Mouse (Mus musculus) embryonic facial prominence, embryonic 15.5 days (tissue): Measurements from ENCODE around the gene Enpp6. TPM values are rescaled to one million over a fixed set of nuclear protein-coding genes. Genes with fewer than 3 reads are reported as not detected.
"Not testable (repeated sequence)": the region's sequence is repeated elsewhere in the genome, so short reads cannot be mapped to it uniquely, and the experiment has no call there.

Source experiments
- ATAC-seq: fragments of 200-750 bp; cut with Nextera tagmentation; 2 replicates; pipeline ENCODE4 v1.8.0; 2017; ENCODE audit warnings: low read depth, moderate TSS enrichment; ENCODE audit not compliant: insufficient number of reproducible peaks, low FRiP score, low TSS enrichment
- H3K27ac ChIP-seq: fragments of 300-500 bp; sonication (generic); replicated peaks from 2 replicates; pipeline ENCODE4 v1.5.1; 2015; ENCODE audit warnings: mild to moderate bottlenecking, inconsistent platforms
- H3K27me3 ChIP-seq: fragments of 300-500 bp; sonication (generic); 2 replicates; pipeline ENCODE4 v1.6.1; 2015; ENCODE audit warnings: inconsistent platforms
- H3K36me3 ChIP-seq: fragments of 300-500 bp; sonication (generic); 2 replicates; pipeline ENCODE4 v1.6.1; 2015; ENCODE audit warnings: mild to moderate bottlenecking, inconsistent platforms
- H3K4me1 ChIP-seq: fragments of 300-500 bp; sonication (generic); 2 replicates; pipeline ENCODE4 v1.6.1; 2015; ENCODE audit warnings: inconsistent platforms
- H3K4me2 ChIP-seq: fragments of 300-500 bp; sonication (generic); replicated peaks from 2 replicates; pipeline ENCODE4 v1.6.1; 2015; ENCODE audit warnings: mild to moderate bottlenecking, inconsistent platforms
- H3K4me3 ChIP-seq: fragments of 300-500 bp; sonication (generic); replicated peaks from 2 replicates; pipeline ENCODE4 v1.5.1; 2015; ENCODE audit warnings: mild to moderate bottlenecking, inconsistent platforms
- H3K9ac ChIP-seq: fragments of 300-500 bp; sonication (generic); 2 replicates; pipeline ENCODE4 v1.6.1; 2015; ENCODE audit warnings: inconsistent platforms
- H3K9me3 ChIP-seq: fragments of 300-500 bp; sonication (generic); replicated peaks from 2 replicates; pipeline ENCODE4 v1.6.1; 2016; ENCODE audit warnings: inconsistent platforms
- WGBS: fragments of 180-500 bp; shearing (Covaris S2); methylation state at CpG from one replicate; pipeline ENCODE4 v1.1.7; 2015; 5-methylcytosine and 5-hydroxymethylcytosine counted together
- polyA plus RNA-seq: library from polyadenylated mRNA; unstranded; fragments of >200 nt; fragmentation: Nextera tagmentation; extraction: Ambion mirVana; gene quantifications from 2 replicates; pipeline ENCODE4 v1.2.1, GENCODE M21; 2015

Enpp6 gene
- polyA plus RNA-seq, 1 experiment from 2014 or later = 3.1 TPM

- no peak overlapping the region for H3K27ac ChIP-seq
- no peak overlapping the region for H3K9ac ChIP-seq
- WGBS = 55% methylated on average over 8 of the region's 8 CpGs
- H3K36me3 ChIP-seq = no peaks in the 10 kb centered on the region
- H3K4me3 ChIP-seq = no peak overlapping the region
- no peak overlapping the region for H3K4me2 ChIP-seq
- peaks cover 7% of the 10 kb centered on the region; the same call in 1 of the 2 replicates for H3K9me3 ChIP-seq
- peak; percentile 77 for ATAC-seq
- H3K27me3 ChIP-seq = no peaks in the 10 kb centered on the region
- no peaks in the 10 kb centered on the region for H3K4me1 ChIP-seq
These were observed 49.8 kb downstream of the Enpp6 start for GRCm38 (mm10) chr8:47036501-47036900.

GRCm38 (mm10) chr8:47037405-47037804, 50.7 kb downstream of the Enpp6 start:
- Histone ChIP-seq H3K9me3 (peaks cover 7% of the 10 kb centered on the region; the same call in 1 of the 2 replicates), H3K4me1 (no peaks in the 10 kb centered on the region), H3K9ac (no peak overlapping the region), H3K4me2 (no peak overlapping the region), H3K4me3 (no peak overlapping the region), H3K27ac (no peak overlapping the region), H3K36me3 (no peaks in the 10 kb centered on the region), H3K27me3 (no peaks in the 10 kb centered on the region)
- ATAC-seq = no peak
- WGBS = 48% methylated on average over 5 of the region's 5 CpGs

- ATAC-seq, H3K9ac ChIP-seq: not testable (repeated sequence)
These were observed 53.5 kb downstream of the Enpp6 start for GRCm38 (mm10) chr8:47040215-47040614.

GRCm38 (mm10) chr8:47046340-47046739, 59.7 kb downstream of the Enpp6 start:
- WGBS = 76% methylated on average over 4 of the region's 4 CpGs
- H3K9ac ChIP-seq = no peak overlapping the region
- no peak overlapping the region for H3K4me3 ChIP-seq
- H3K4me1 ChIP-seq = 0 out of 2 replicates have a peak, but pooled peaks cover 2% of the 10 kb centered on the region
- no peak overlapping the region for H3K4me2 ChIP-seq
- no peaks in the 10 kb centered on the region for H3K27me3 ChIP-seq
- no peaks in the 10 kb centered on the region for H3K9me3 ChIP-seq
- H3K27ac ChIP-seq = no peak overlapping the region
- ATAC-seq = no peak
- no peaks in the 10 kb centered on the region for H3K36me3 ChIP-seq

More at GRCm38 (mm10) chr8:47040215-47040614, 53.5 kb downstream of the Enpp6 start:
- not testable (repeated sequence) for H3K9me3 ChIP-seq, H3K4me2 ChIP-seq, H3K4me1 ChIP-seq, H3K27ac ChIP-seq, H3K36me3 ChIP-seq, H3K4me3 ChIP-seq, H3K27me3 ChIP-seq
- 88% methylated on average over 4 of the region's 4 CpGs for WGBS

- H3K27ac ChIP-seq = no peak overlapping the region
- H3K9ac ChIP-seq = no peak overlapping the region
- 90% methylated on average over 2 of the region's 2 CpGs for WGBS
- no peak overlapping the region for H3K4me2 ChIP-seq
- no peaks in the 10 kb centered on the region for H3K9me3 ChIP-seq
- no peak overlapping the region for H3K4me3 ChIP-seq
- no peaks in the 10 kb centered on the region for H3K36me3 ChIP-seq
- no peak for ATAC-seq
- 0 out of 2 replicates have a peak, but pooled peaks cover 2% of the 10 kb centered on the region for H3K4me1 ChIP-seq
- H3K27me3 ChIP-seq = no peaks in the 10 kb centered on the region
These were observed 60.5 kb downstream of the Enpp6 start for GRCm38 (mm10) chr8:47047146-47047545.

GRCm38 (mm10) chr8:47048584-47048983, 61.9 kb downstream of the Enpp6 start:
- Histone ChIP-seq H3K36me3 (no peaks in the 10 kb centered on the region), H3K9me3 (no peaks in the 10 kb centered on the region), H3K27ac (no peak overlapping the region), H3K4me1 (0 out of 2 replicates have a peak, but pooled peaks cover 2% of the 10 kb centered on the region), H3K4me3 (no peak overlapping the region), H3K4me2 (no peak overlapping the region), H3K27me3 (no peaks in the 10 kb centered on the region), H3K9ac (no peak overlapping the region)
- 64% methylated on average over 10 of the region's 10 CpGs for WGBS
- ATAC-seq = no peak

- H3K9me3 ChIP-seq = no peaks in the 10 kb centered on the region
- 0 out of 2 replicates have a peak, but pooled peaks cover 2% of the 10 kb centered on the region for H3K4me1 ChIP-seq
- no peaks in the 10 kb centered on the region for H3K36me3 ChIP-seq
- H3K4me2 ChIP-seq = no peak overlapping the region
- ATAC-seq = no peak
- 63% methylated on average over 3 of the region's 3 CpGs for WGBS
- no peaks in the 10 kb centered on the region for H3K27me3 ChIP-seq
- no peak overlapping the region for H3K27ac ChIP-seq
- H3K4me3 ChIP-seq = no peak overlapping the region
- H3K9ac ChIP-seq = no peak overlapping the region
These were observed 66.0 kb downstream of the Enpp6 start for GRCm38 (mm10) chr8:47052643-47053042.

GRCm38 (mm10) chr8:47056086-47056485, 69.4 kb downstream of the Enpp6 start:
- no peaks in the 10 kb centered on the region for H3K27me3 ChIP-seq
- no peaks in the 10 kb centered on the region for H3K36me3 ChIP-seq
- H3K27ac ChIP-seq = no peak overlapping the region
- WGBS = 75% methylated on average over 1 of the region's 1 CpGs
- H3K4me2 ChIP-seq = no peak overlapping the region
- no peak for ATAC-seq
- H3K9ac ChIP-seq = no peak overlapping the region
- no peaks in the 10 kb centered on the region for H3K4me1 ChIP-seq
- H3K4me3 ChIP-seq = no peak overlapping the region
- no peaks in the 10 kb centered on the region for H3K9me3 ChIP-seq

- no peak overlapping the region for H3K27ac ChIP-seq
- no peaks in the 10 kb centered on the region for H3K4me1 ChIP-seq
- no peaks in the 10 kb centered on the region for H3K36me3 ChIP-seq
- H3K9ac ChIP-seq = no peak overlapping the region
- no peaks in the 10 kb centered on the region for H3K27me3 ChIP-seq
- H3K4me3 ChIP-seq = no peak overlapping the region
- H3K9me3 ChIP-seq = no peaks in the 10 kb centered on the region
- no peak for ATAC-seq
- no peak overlapping the region for H3K4me2 ChIP-seq
- 79% methylated on average over 4 of the region's 4 CpGs for WGBS
These were observed 71.8 kb downstream of the Enpp6 start for GRCm38 (mm10) chr8:47058526-47058925.

GRCm38 (mm10) chr8:47058971-47059370, 72.3 kb downstream of the Enpp6 start:
- no peak overlapping the region for H3K27ac ChIP-seq
- ATAC-seq = no peak
- H3K4me3 ChIP-seq = no peak overlapping the region
- H3K9ac ChIP-seq = no peak overlapping the region
- WGBS = 96% methylated on average over 2 of the region's 2 CpGs
- no peak overlapping the region for H3K4me2 ChIP-seq
- no peaks in the 10 kb centered on the region for H3K27me3 ChIP-seq
- H3K36me3 ChIP-seq = no peaks in the 10 kb centered on the region
- no peaks in the 10 kb centered on the region for H3K9me3 ChIP-seq
- H3K4me1 ChIP-seq = no peaks in the 10 kb centered on the region

GRCm38 (mm10) chr8:47061105-47061720, 74.5 kb downstream of the Enpp6 start:
- Histone ChIP-seq H3K9me3 (no peaks in the 10 kb centered on the region), H3K36me3 (no peaks in the 10 kb centered on the region), H3K4me1 (no peaks in the 10 kb centered on the region), H3K27ac (no peak overlapping the region), H3K9ac (no peak overlapping the region), H3K4me3 (no peak overlapping the region), H3K27me3 (no peaks in the 10 kb centered on the region), H3K4me2 (no peak overlapping the region)
- ATAC-seq = no peak
- WGBS = 51% methylated on average over 7 of the region's 7 CpGs

GRCm38 (mm10) chr8:47067121-47067520, 80.4 kb downstream of the Enpp6 start:
- H3K4me2 ChIP-seq = no peak overlapping the region
- H3K27ac ChIP-seq = no peak overlapping the region
- no peak overlapping the region for H3K4me3 ChIP-seq
- H3K36me3 ChIP-seq = no peaks in the 10 kb centered on the region
- no peak for ATAC-seq
- WGBS = 79% methylated on average over 9 of the region's 9 CpGs
- H3K27me3 ChIP-seq = no peaks in the 10 kb centered on the region
- H3K9me3 ChIP-seq = no peaks in the 10 kb centered on the region
- H3K4me1 ChIP-seq = no peaks in the 10 kb centered on the region
- H3K9ac ChIP-seq = no peak overlapping the region
